Mouse (Mus musculus): ENCODE data around the gene Myh2. TPM values are rescaled to one million over a fixed set of nuclear protein-coding genes. Genes with fewer than 3 reads are reported as not detected.

Myh2 gene
- polyA plus RNA-seq, 1 experiment from 2014 or later = not detected

DNA sequence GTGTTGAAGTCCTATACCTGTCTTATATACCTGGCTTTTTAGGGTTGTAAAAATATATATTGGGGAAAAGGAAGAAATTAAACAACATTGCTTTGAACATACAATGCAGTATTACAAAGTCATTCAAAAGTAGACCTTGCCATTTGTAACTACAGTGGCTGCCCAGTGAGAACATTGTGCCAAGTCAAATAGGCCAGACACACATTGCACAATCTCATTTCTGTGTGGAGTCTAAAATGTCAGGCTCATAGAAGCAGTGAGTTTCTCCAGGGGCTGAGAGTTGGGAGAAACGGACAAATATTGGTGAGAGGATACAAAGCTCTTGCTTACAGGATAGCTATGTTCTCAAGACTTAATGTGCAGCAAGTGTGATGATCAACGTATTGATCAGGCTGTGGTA lies 59.1 kb downstream of the Myh2 start:
- H3K27ac ChIP-seq (ENCODE audit: low read length) = no peak overlapping the region
- no peaks in the 10 kb centered on the region for H3K4me1 ChIP-seq (ENCODE audit: insufficient read depth, low read length)
- 82% methylated on average over 2 of the region's 2 CpGs for WGBS
- H3K9me3 ChIP-seq (ENCODE audit: low read length) = no peaks in the 10 kb centered on the region; the same call in 1 of the 2 replicates
- no peaks in the 10 kb centered on the region for H3K27me3 ChIP-seq (ENCODE audit: insufficient read depth, low read length)
- H3K36me3 ChIP-seq (ENCODE audit: insufficient read depth, low read length) = no peaks in the 10 kb centered on the region
- ATAC-seq (ENCODE audit: low FRiP score, low TSS enrichment) = no peak
- H3K4me3 ChIP-seq (ENCODE audit: low read length) = no peak overlapping the region
- H3K9ac ChIP-seq (replicated peaks; ENCODE audit: low read length) = no peak overlapping the region
- H3K4me2 ChIP-seq (replicated peaks; ENCODE audit: low read depth, low read length) = no peak overlapping the region

GRCm38 (mm10) chr11:67235639-67236358 lies 65.0 kb downstream of the Myh2 start:
- no peak overlapping the region for H3K4me2 ChIP-seq (replicated peaks; ENCODE audit: low read depth, low read length)
- no peaks in the 10 kb centered on the region for H3K4me1 ChIP-seq (ENCODE audit: insufficient read depth, low read length)
- H3K27me3 ChIP-seq (ENCODE audit: insufficient read depth, low read length) = no peaks in the 10 kb centered on the region
- no peaks in the 10 kb centered on the region; the same call in 1 of the 2 replicates for H3K9me3 ChIP-seq (ENCODE audit: low read length)
- 57% methylated on average over 5 of the region's 5 CpGs for WGBS
- H3K36me3 ChIP-seq (ENCODE audit: insufficient read depth, low read length) = no peaks in the 10 kb centered on the region
- H3K4me3 ChIP-seq (ENCODE audit: low read length) = no peak overlapping the region
- no peak overlapping the region for H3K9ac ChIP-seq (replicated peaks; ENCODE audit: low read length)
- no peak overlapping the region for H3K27ac ChIP-seq (ENCODE audit: low read length)
- no peak for ATAC-seq (ENCODE audit: low FRiP score, low TSS enrichment)

- H3K4me3 ChIP-seq (ENCODE audit: low read length) = no peak overlapping the region
- H3K4me2 ChIP-seq (replicated peaks; ENCODE audit: low read depth, low read length) = no peak overlapping the region
- ATAC-seq (ENCODE audit: low FRiP score, low TSS enrichment) = no peak
- H3K27me3 ChIP-seq (ENCODE audit: insufficient read depth, low read length) = no peaks in the 10 kb centered on the region
- 85% methylated on average over 9 of the region's 9 CpGs for WGBS
- H3K9me3 ChIP-seq (ENCODE audit: low read length) = no peaks in the 10 kb centered on the region; the same call in 1 of the 2 replicates
- H3K4me1 ChIP-seq (ENCODE audit: insufficient read depth, low read length) = no peaks in the 10 kb centered on the region
- no peaks in the 10 kb centered on the region for H3K36me3 ChIP-seq (ENCODE audit: insufficient read depth, low read length)
- no peak overlapping the region for H3K27ac ChIP-seq (ENCODE audit: low read length)
- H3K9ac ChIP-seq (replicated peaks; ENCODE audit: low read length) = no peak overlapping the region
Observed at GRCm38 (mm10) chr11:67236799-67237198, 66.0 kb downstream of the Myh2 start.

- Histone ChIP-seq H3K36me3 (ENCODE audit: insufficient read depth, low read length) (no peaks in the 10 kb centered on the region), H3K27me3 (ENCODE audit: insufficient read depth, low read length) (no peaks in the 10 kb centered on the region), H3K4me1 (ENCODE audit: insufficient read depth, low read length) (no peaks in the 10 kb centered on the region), H3K9ac (replicated peaks; ENCODE audit: low read length) (no peak within 1 kb of the TSS), H3K4me3 (ENCODE audit: low read length) (no peak within 1 kb of the TSS), H3K27ac (ENCODE audit: low read length) (no peak within 1 kb of the TSS), H3K4me2 (replicated peaks; ENCODE audit: low read depth, low read length) (no peak within 1 kb of the TSS), H3K9me3 (ENCODE audit: low read length) (no peaks in the 10 kb centered on the region; the same call in 1 of the 2 replicates)
- no peak for ATAC-seq (ENCODE audit: low FRiP score, low TSS enrichment)
- 75% methylated on average over 5 of the region's 5 CpGs for WGBS
Observed at GRCm38 (mm10) chr11:67237481-67238079, 66.8 kb downstream of the Myh2 start, which contains the start of gene Myh4. Gene Myh4 (plus strand): TSS chr11:67238029.

- no peaks in the 10 kb centered on the region for H3K4me1 ChIP-seq (ENCODE audit: insufficient read depth, low read length)
- ATAC-seq (ENCODE audit: low FRiP score, low TSS enrichment) = no peak
- no peak overlapping the region for H3K27ac ChIP-seq (ENCODE audit: low read length)
- no peak overlapping the region for H3K9ac ChIP-seq (replicated peaks; ENCODE audit: low read length)
- no peak overlapping the region for H3K4me3 ChIP-seq (ENCODE audit: low read length)
- H3K9me3 ChIP-seq (ENCODE audit: low read length) = no peaks in the 10 kb centered on the region
- 85% methylated on average over 6 of the region's 6 CpGs for WGBS
- no peak overlapping the region for H3K4me2 ChIP-seq (replicated peaks; ENCODE audit: low read depth, low read length)
- no peaks in the 10 kb centered on the region for H3K36me3 ChIP-seq (ENCODE audit: insufficient read depth, low read length)
- no peaks in the 10 kb centered on the region for H3K27me3 ChIP-seq (ENCODE audit: insufficient read depth, low read length)
Observed at GRCm38 (mm10) chr11:67241051-67241450, 70.2 kb downstream of the Myh2 start.

Other genes starting within 250 kb of the Myh2 start
- 0.35 TPM in 1 of 2 replicates, not detected in the other for gene Tmem238l, start 214.4 kb upstream of the Myh2 start, polyA plus RNA-seq (2015; fragmentation: Nextera tagmentation; extraction: Ambion mirVana)
- gene Tmem220, start 145.9 kb upstream of the Myh2 start, polyA plus RNA-seq (2015; fragmentation: Nextera tagmentation; extraction: Ambion mirVana) = 1.8 and 2.3 TPM in 2 replicates
- 29.9 TPM in 2 replicates for gene Adprm, start 118.4 kb upstream of the Myh2 start, polyA plus RNA-seq (2015; fragmentation: Nextera tagmentation; extraction: Ambion mirVana)
- gene Sco1, start 118.4 kb upstream of the Myh2 start, polyA plus RNA-seq (2015; fragmentation: Nextera tagmentation; extraction: Ambion mirVana) = 16.3 and 17.7 TPM in 2 replicates
- 4.7 and 5.1 TPM in 2 replicates for gene Myh3, start 92.7 kb upstream of the Myh2 start, polyA plus RNA-seq (2015; fragmentation: Nextera tagmentation; extraction: Ambion mirVana)
- gene Myh1, start 29.0 kb downstream of the Myh2 start, polyA plus RNA-seq (2015; fragmentation: Nextera tagmentation; extraction: Ambion mirVana) = 0.02 and 0.04 TPM in 2 replicates
- not detected in 2 replicates for gene Myh4, start 67.0 kb downstream of the Myh2 start, polyA plus RNA-seq (2015; fragmentation: Nextera tagmentation; extraction: Ambion mirVana)
- 3.1 and 4.0 TPM in 2 replicates for gene Myh8, start 106.1 kb downstream of the Myh2 start, polyA plus RNA-seq (2015; fragmentation: Nextera tagmentation; extraction: Ambion mirVana)
- not detected in 2 replicates for gene Myh13, start 150.6 kb downstream of the Myh2 start, polyA plus RNA-seq (2015; fragmentation: Nextera tagmentation; extraction: Ambion mirVana)